Mouse (Mus musculus) inflammation-experienced regulatory T-cells, adult 16 weeks (primary cell): Measurements from ENCODE around the gene Nop9. TPM values are rescaled to one million over a fixed set of nuclear protein-coding genes. Genes with fewer than 3 reads are reported as not detected.

Source experiments
- polyA plus RNA-seq: library from polyadenylated mRNA; unstranded; fragments of 100-300 nt; shearing (Covaris generic); gene quantifications from one replicate; pipeline ENCODE4 v1.2.1, GENCODE M21; 2017

Nop9 gene
- polyA plus RNA-seq, result 18.5 TPM

GRCm38 (mm10) chr14:55745180-55745860 is at the start of gene Nop9, which contains the start of gene Dhrs1:
Gene Nop9, plus strand, starts transcription at chr14:55745693.
Gene Dhrs1, minus strand, starts transcription at chr14:55745690.

GRCm38 (mm10) chr14:55713729-55714122 is 31.8 kb upstream of the Nop9 start, which contains the start of gene Tgm1:
Gene Tgm1, minus strand, starts transcription at chr14:55713926.

GRCm38 (mm10) chr14:55721700-55722437 is 23.6 kb upstream of the Nop9 start, which contains the start of gene Rabggta:
Gene Rabggta, minus strand, starts transcription at chr14:55722263.

GRCm38 (mm10) chr14:55758363-55758784 is 12.9 kb downstream of the Nop9 start, which contains the start of gene Cideb:
Gene Cideb, minus strand, starts transcription at chr14:55758458.

GRCm38 (mm10) chr14:55761163-55761562 is 15.7 kb downstream of the Nop9 start, which contains the start of gene Ltb4r2:
Gene Ltb4r2, plus strand, starts transcription at chr14:55761428.

GRCm38 (mm10) chr14:55765696-55766095 is 20.2 kb downstream of the Nop9 start, which contains the start of gene Ltb4r1:
Gene Ltb4r1, plus strand, starts transcription at chr14:55765962.

GRCm38 (mm10) chr14:55783958-55784235 is 38.4 kb downstream of the Nop9 start, which contains the start of gene Adcy4:
Gene Adcy4, minus strand, starts transcription at chr14:55784095.

GRCm38 (mm10) chr14:55788256-55789050 is 43.0 kb downstream of the Nop9 start, which contains the start of gene Ripk3:
Gene Ripk3, minus strand, starts transcription at chr14:55788865.

Other genes with a start within 250 kb of the Nop9 start
- gene Cpne6, start 235.2 kb upstream of the Nop9 start, polyA plus RNA-seq, result not detected
- gene Nrl, start 220.7 kb upstream of the Nop9 start, polyA plus RNA-seq, result 0.07 TPM
- gene Pck2, start 205.4 kb upstream of the Nop9 start, polyA plus RNA-seq, result 63.7 TPM
- gene Dcaf11, start 185.7 kb upstream of the Nop9 start, polyA plus RNA-seq, result 170 TPM
- 4.4 TPM for gene A730061H03Rik, start 185.3 kb upstream of the Nop9 start, polyA plus RNA-seq
- gene Fitm1, start 170.1 kb upstream of the Nop9 start, polyA plus RNA-seq, result not detected
- 1,083 TPM for gene Psme1, start 167.6 kb upstream of the Nop9 start, polyA plus RNA-seq
- 38.3 TPM for gene Emc9, start 160.4 kb upstream of the Nop9 start, polyA plus RNA-seq
- 924 TPM for gene Psme2, start 154.6 kb upstream of the Nop9 start, polyA plus RNA-seq
- gene Rnf31, start 154.0 kb upstream of the Nop9 start, polyA plus RNA-seq, result 82.6 TPM
- 199 TPM for gene Irf9, start 142.1 kb upstream of the Nop9 start, polyA plus RNA-seq
- gene Rec8, start 127.7 kb upstream of the Nop9 start, polyA plus RNA-seq, result 10.8 TPM
- gene Ipo4, start 109.7 kb upstream of the Nop9 start, polyA plus RNA-seq, result 69.0 TPM
- 0.34 TPM for gene Gm49378, start 107.8 kb upstream of the Nop9 start, polyA plus RNA-seq
- gene Tm9sf1, start 101.9 kb upstream of the Nop9 start, polyA plus RNA-seq, result 110 TPM
- gene Tssk4, start 95.5 kb upstream of the Nop9 start, polyA plus RNA-seq, result 2.0 TPM
- 117 TPM for gene Mdp1, start 85.2 kb upstream of the Nop9 start, polyA plus RNA-seq
- 60.7 TPM for gene Gmpr2, start 73.8 kb upstream of the Nop9 start, polyA plus RNA-seq
- 431 TPM for gene Nedd8, start 73.6 kb upstream of the Nop9 start, polyA plus RNA-seq
- 67.8 TPM for gene Tinf2, start 63.9 kb upstream of the Nop9 start, polyA plus RNA-seq
- 0.48 TPM for gene Tgm1, start 31.8 kb upstream of the Nop9 start, polyA plus RNA-seq
- 76.4 TPM for gene Rabggta, start 23.4 kb upstream of the Nop9 start, polyA plus RNA-seq
- gene Dhrs1, start within 50 bp of the Nop9 start, polyA plus RNA-seq, result 55.5 TPM
- not detected for gene Cideb, start 12.8 kb downstream of the Nop9 start, polyA plus RNA-seq
- not detected for gene Ltb4r2, start 15.7 kb downstream of the Nop9 start, polyA plus RNA-seq
- 2.1 TPM for gene Ltb4r1, start 20.3 kb downstream of the Nop9 start, polyA plus RNA-seq
- 0.56 TPM for gene Adcy4, start 38.4 kb downstream of the Nop9 start, polyA plus RNA-seq
- 85.5 TPM for gene Ripk3, start 43.2 kb downstream of the Nop9 start, polyA plus RNA-seq
- not detected for gene Nfatc4, start 77.5 kb downstream of the Nop9 start, polyA plus RNA-seq
- 1.4 TPM for gene Nynrin, start 108.3 kb downstream of the Nop9 start, polyA plus RNA-seq
- 0.13 TPM for gene Cbln3, start 138.7 kb downstream of the Nop9 start, polyA plus RNA-seq
- gene Khnyn, start 139.3 kb downstream of the Nop9 start, polyA plus RNA-seq, result 131 TPM
- 79.0 TPM for gene Sdr39u1, start 154.6 kb downstream of the Nop9 start, polyA plus RNA-seq
- not detected for gene Cma1, start 199.0 kb downstream of the Nop9 start, polyA plus RNA-seq
- not detected for gene Cma2, start 205.3 kb downstream of the Nop9 start, polyA plus RNA-seq